Comparison of ENCODE assay signal across 16 mouse cellular contexts in genomic region chr16:22116058-22116457, GRCm38 (mm10).
"Had no signal": no experiment of that assay in that cellular context is flagged by ENCODE, and none has a peak within 500 bp of the region (broad histone marks: within the 10 kb centered on the region; RNA-seq: fewer than 3 reads in every experiment).

No protein-coding gene starts in this region.

- H3K9ac ChIP-seq: kidney, embryonic 15.5 days; limb, embryonic 15.5 days; liver, embryonic 12.5 days; lung, embryonic 15.5 days; midbrain, embryonic 15.5 days; neural tube, embryonic 13.5 days; stomach, embryonic 15.5 days had no signal

- H3K9me3 ChIP-seq: kidney, embryonic 15.5 days; limb, embryonic 15.5 days; liver, embryonic 12.5 days; lung, embryonic 15.5 days; megakaryocyte, embryonic 14.5 days; midbrain, embryonic 15.5 days; neural tube, embryonic 13.5 days; stomach, embryonic 15.5 days had no signal

- H3K27me3 ChIP-seq: kidney, embryonic 15.5 days; limb, embryonic 15.5 days; liver, embryonic 12.5 days; lung, embryonic 15.5 days; midbrain, embryonic 15.5 days; neural tube, embryonic 13.5 days; stomach, embryonic 15.5 days had no signal

- H3K4me3 ChIP-seq: kidney, embryonic 15.5 days; limb, embryonic 15.5 days; liver, embryonic 12.5 days; lung, embryonic 15.5 days; megakaryocyte, embryonic 14.5 days; midbrain, embryonic 15.5 days; neural tube, embryonic 13.5 days; stomach, embryonic 15.5 days had no signal

- H3K36me3 ChIP-seq: liver, embryonic 12.5 days; lung, embryonic 15.5 days; midbrain, embryonic 15.5 days; stomach, embryonic 15.5 days had no signal

- DNase-seq: kidney, postnatal 25 days; lung, postnatal 14 days; retina, postnatal 1 day; right cerebral cortex, postnatal 4 days; spleen, adult 18-20 months; thymus, adult 2 months; thymus, postnatal 4 days had no signal

- ATAC-seq: liver, embryonic 12.5 days; midbrain, embryonic 15.5 days had no signal

- H3K27ac ChIP-seq: kidney, embryonic 15.5 days; limb, embryonic 15.5 days; liver, embryonic 12.5 days; lung, embryonic 15.5 days; midbrain, embryonic 15.5 days; neural tube, embryonic 13.5 days; stomach, embryonic 15.5 days had no signal

- H3K4me1 ChIP-seq: limb, embryonic 15.5 days; lung, embryonic 15.5 days; midbrain, embryonic 15.5 days; stomach, embryonic 15.5 days had no signal

- H3K4me2 ChIP-seq: kidney, embryonic 15.5 days; limb, embryonic 15.5 days; liver, embryonic 12.5 days; lung, embryonic 15.5 days; midbrain, embryonic 11.5 days; midbrain, embryonic 15.5 days; neural tube, embryonic 13.5 days; stomach, embryonic 15.5 days had no signal
